Mouse (Mus musculus) gastrocnemius, postnatal 36 days (tissue): ENCODE results near the gene Phlpp1. TPM values are rescaled to one million over a fixed set of nuclear protein-coding genes. Genes with fewer than 3 reads are reported as not detected.

Source experiments
- DNase-seq, 2 experiments: peaks; one replicate each; pipeline ENCODE4 v3.0.0; 2022
- intact Hi-C: fragments of 180-260 bp; cut with DNase I; formaldehyde crosslinking; loops from one replicate; pipeline ENCODE4 v1.15.1; 2025
- total RNA-seq, 2 experiments: library from RNA; stranded (reverse); gene quantifications; 2 replicates each; pipeline ENCODE4 v1.2.3; 2021

The Phlpp1 gene
- total RNA-seq, 2 experiments from 2014 or later, result 6.3 to 6.9 TPM

GRCm38 (mm10) chr1:106433580-106433979 lies 262.0 kb downstream of the Phlpp1 start:
- no peak for DNase-seq
- intact Hi-C loops, result no loop called here

Other genes with a start within 250 kb of the Phlpp1 start
- gene Zcchc2, start 181.3 kb upstream of the Phlpp1 start, total RNA-seq, result 1 to 10 TPM; 8.6 to 9.6 TPM